Mouse (Mus musculus) myocyte (in vitro differentiated cells): ENCODE measurements around the gene Zc3h10.

Experiments used
- CEBPB ChIP-seq: IDR thresholded peaks from 2 replicates; pipeline ENCODE4 v1.6.1; 2011; ENCODE audit warnings: mild to moderate bottlenecking, moderate library complexity; ENCODE audit not compliant: poor library complexity, insufficient read depth, severe bottlenecking
- E2F4 ChIP-seq: IDR thresholded peaks from one replicate; pipeline ENCODE4 v1.6.1; 2011; ENCODE audit warnings: mild to moderate bottlenecking, control low read depth, moderate library complexity; ENCODE audit not compliant: insufficient read depth
- MAX ChIP-seq: IDR thresholded peaks from one replicate; pipeline ENCODE4 v1.6.1; 2011; ENCODE audit warnings: low read depth, mild to moderate bottlenecking, control low read depth
- MYOD1 ChIP-seq, 3 experiments: IDR thresholded peaks; one replicate each; pipeline ENCODE4 v1.6.1; 2011; ENCODE audit warnings: control low read depth in 2 of 3, low read depth in 2 of 3, mild to moderate bottlenecking in 2 of 3, moderate library complexity in 1 of 3; ENCODE audit not compliant: insufficient read length in 2 of 3, control insufficient read depth in 1 of 3
- MYOG ChIP-seq, 3 experiments: IDR thresholded peaks; one replicate each; pipeline ENCODE4 v1.6.1; 2011; ENCODE audit warnings: control low read depth in 2 of 3, low read depth in 2 of 3, mild to moderate bottlenecking in 2 of 3; ENCODE audit not compliant: insufficient read length in 2 of 3, control insufficient read depth in 1 of 3, insufficient read depth in 1 of 3
- POLR2A ChIP-seq: IDR thresholded peaks from one replicate; pipeline ENCODE4 v1.6.1; 2011; ENCODE audit warnings: low read depth, mild to moderate bottlenecking, control low read depth, moderate library complexity; ENCODE audit not compliant: insufficient read length
- POLR2AphosphoS2 ChIP-seq: IDR thresholded peaks from one replicate; pipeline ENCODE4 v1.6.1; 2011; ENCODE audit warnings: low read depth, control low read depth; ENCODE audit not compliant: insufficient read length
- REST ChIP-seq: IDR thresholded peaks from one replicate; pipeline ENCODE4 v1.6.1; 2011; ENCODE audit warnings: mild to moderate bottlenecking, control low read depth, moderate library complexity; ENCODE audit not compliant: insufficient read depth, insufficient read length
- SRF ChIP-seq: IDR thresholded peaks from one replicate; pipeline ENCODE4 v1.6.1; 2011; ENCODE audit warnings: low read depth; ENCODE audit not compliant: control insufficient read depth, insufficient read length
- TCF12 ChIP-seq: IDR thresholded peaks from one replicate; pipeline ENCODE4 v1.6.1; 2011; ENCODE audit warnings: mild to moderate bottlenecking, control low read depth; ENCODE audit not compliant: poor library complexity, insufficient read depth, severe bottlenecking
- TCF3 ChIP-seq: IDR thresholded peaks from one replicate; pipeline ENCODE4 v1.6.1; 2011; ENCODE audit warnings: low read depth, control low read depth; ENCODE audit not compliant: insufficient read length
- USF1 ChIP-seq: IDR thresholded peaks from one replicate; pipeline ENCODE4 v1.6.1; 2011; ENCODE audit warnings: low read depth, mild to moderate bottlenecking, control low read depth, moderate library complexity

- TF ChIP-seq MAX (no peak), POLR2A (no peak), TCF12 (no peak), SRF (no peak), POLR2AphosphoS2 (no peak), CEBPB (no peak), E2F4 (no peak), USF1 (no peak), REST (no peak), TCF3 (no peak), MYOD1 (IDR thresholded peaks at IDR 0.05; ENCODE audit: control insufficient read depth in 1 of 3, insufficient read length in 2 of 3, low read depth in 2 of 3) (no peak), MYOG (IDR thresholded peaks at IDR 0.05; ENCODE audit: control insufficient read depth in 1 of 3, insufficient read depth in 1 of 3, insufficient read length in 2 of 3, low read depth in 2 of 3) (no peak)
Measured at GRCm38 (mm10) chr10:128504012-128504411, 43.6 kb downstream of the Zc3h10 start.
